Mouse (Mus musculus): Measurements from ENCODE around the gene Focad.

DNA sequence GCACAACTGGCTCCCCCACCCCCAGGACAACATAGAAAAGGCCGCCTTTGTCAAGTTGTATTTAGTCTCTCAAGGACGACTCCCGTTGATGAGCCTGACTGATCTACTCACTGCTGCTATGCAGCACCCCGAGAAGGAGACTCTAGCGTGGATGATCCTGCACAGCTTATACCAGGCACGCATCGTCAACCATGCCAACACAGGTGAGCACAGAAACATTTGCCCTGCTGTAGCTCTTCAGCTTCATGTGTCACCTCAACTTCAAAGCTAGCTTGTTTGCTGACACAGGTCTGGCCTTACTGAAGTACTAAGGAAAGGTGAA lies 306.5 kb downstream of the Focad start:
- TF ChIP-seq POLR2A (IDR thresholded peaks at IDR 0.05; ENCODE audit: borderline replicate concordance, control insufficient read depth, low read depth, low read length) (no peak), CTCF (IDR thresholded peaks at IDR 0.05; ENCODE audit: control insufficient read depth, insufficient read depth, low read length) (no peak)
